Mouse (Mus musculus): Measurements from ENCODE around the gene Hist1h4m.
"Not testable (repeated sequence)": the region's sequence is repeated elsewhere in the genome, so short reads cannot be mapped to it uniquely, and the experiment has no call there.

Gene Hist1h4m

GRCm38 (mm10) chr13:21811539-21811938 is at the start of gene Hist1h4m:
Gene Hist1h4m (plus strand): TSS chr13:21811746.
- not testable (repeated sequence) for DNase-seq

- DNase-seq, result peak; percentile 57
Observed at GRCm38 (mm10) chr13:21778814-21779766, 32.5 kb upstream of the Hist1h4m start.

- DNase-seq, result peak; percentile 72
Observed at GRCm38 (mm10) chr13:21779767-21780731, 31.5 kb upstream of the Hist1h4m start, which contains the start of gene Hist1h1b. Gene Hist1h1b (minus strand): TSS chr13:21780625.

GRCm38 (mm10) chr13:21781021-21781555 is 30.5 kb upstream of the Hist1h4m start:
- no peak for DNase-seq

- DNase-seq, result no peak
Observed at GRCm38 (mm10) chr13:21781639-21782038, 29.9 kb upstream of the Hist1h4m start.

GRCm38 (mm10) chr13:21782361-21783254 is 28.9 kb upstream of the Hist1h4m start:
- DNase-seq, result peak; percentile 24

GRCm38 (mm10) chr13:21783255-21783617 is 28.3 kb upstream of the Hist1h4m start, which contains the start of gene Hist1h3i:
Gene Hist1h3i (minus strand): TSS chr13:21783370.
- DNase-seq, result peak; percentile 49

GRCm38 (mm10) chr13:21783734-21784161 is 27.8 kb upstream of the Hist1h4m start:
- DNase-seq, result peak; percentile 20

GRCm38 (mm10) chr13:21784311-21784710 is 27.2 kb upstream of the Hist1h4m start:
- no peak for DNase-seq

- DNase-seq, result no peak
Observed at GRCm38 (mm10) chr13:21786189-21786898, 25.2 kb upstream of the Hist1h4m start.

GRCm38 (mm10) chr13:21786899-21787629 is 24.5 kb upstream of the Hist1h4m start, which contains the start of the genes Hist1h2an and Hist1h2bp:
Gene Hist1h2an (minus strand): TSS chr13:21787218.
Gene Hist1h2bp (plus strand): TSS chr13:21787461.
- peak; percentile 86 for DNase-seq

- DNase-seq, result no peak
Observed at GRCm38 (mm10) chr13:21787760-21788593, 23.6 kb upstream of the Hist1h4m start.

- DNase-seq, result no peak
Observed at GRCm38 (mm10) chr13:21789925-21790324, 21.6 kb upstream of the Hist1h4m start.

- no peak for DNase-seq
Observed at GRCm38 (mm10) chr13:21790601-21791283, 20.8 kb upstream of the Hist1h4m start.

GRCm38 (mm10) chr13:21795584-21795983 is 16.0 kb upstream of the Hist1h4m start:
- DNase-seq, result no peak

GRCm38 (mm10) chr13:21797163-21797562 is 14.4 kb upstream of the Hist1h4m start:
- not testable (repeated sequence) for DNase-seq

GRCm38 (mm10) chr13:21803058-21803457 is 8.5 kb upstream of the Hist1h4m start:
- not testable (repeated sequence) for DNase-seq

- not testable (repeated sequence) for DNase-seq
Observed at GRCm38 (mm10) chr13:21810073-21810472, 1.5 kb upstream of the Hist1h4m start, which contains the start of the genes Hist1h2bq and Hist1h2ao. Gene Hist1h2bq (minus strand): TSS chr13:21810197. Gene Hist1h2ao (plus strand): TSS chr13:21810465.
